Mouse (Mus musculus) myocyte (in vitro differentiated cells): Measurements from ENCODE around the gene Mkrn2os. TPM values are rescaled to one million over a fixed set of nuclear protein-coding genes. Genes with fewer than 3 reads are reported as not detected.

Experiments used
- H3K27me3 ChIP-seq: one replicate; pipeline ENCODE4 v1.6.1; 2011; ENCODE audit not compliant: control insufficient read depth, insufficient read depth, insufficient read length
- H3K36me3 ChIP-seq: one replicate; pipeline ENCODE4 v1.6.1; 2011; ENCODE audit not compliant: control insufficient read depth, insufficient read depth
- H3K4me2 ChIP-seq: one replicate; pipeline ENCODE4 v1.6.1; 2011; ENCODE audit warnings: low read depth, control low read depth
- H3K4me3 ChIP-seq: one replicate; pipeline ENCODE4 v1.5.1; 2011; ENCODE audit warnings: mild to moderate bottlenecking, control low read depth, moderate library complexity
- H3K79me2 ChIP-seq: one replicate; pipeline ENCODE4 v1.6.1; 2011; ENCODE audit not compliant: control insufficient read depth, insufficient read depth
- H3ac ChIP-seq: one replicate; pipeline ENCODE4 v1.6.1; 2011; ENCODE audit not compliant: control insufficient read depth, insufficient read length
- CEBPB ChIP-seq: IDR thresholded peaks from 2 replicates; pipeline ENCODE4 v1.6.1; 2011; ENCODE audit warnings: mild to moderate bottlenecking, moderate library complexity; ENCODE audit not compliant: poor library complexity, insufficient read depth, severe bottlenecking
- E2F4 ChIP-seq: IDR thresholded peaks from one replicate; pipeline ENCODE4 v1.6.1; 2011; ENCODE audit warnings: mild to moderate bottlenecking, control low read depth, moderate library complexity; ENCODE audit not compliant: insufficient read depth
- MAX ChIP-seq: IDR thresholded peaks from one replicate; pipeline ENCODE4 v1.6.1; 2011; ENCODE audit warnings: low read depth, mild to moderate bottlenecking, control low read depth
- MYOD1 ChIP-seq, 3 experiments: IDR thresholded peaks; one replicate each; pipeline ENCODE4 v1.6.1; 2011; ENCODE audit warnings: control low read depth in 2 of 3, low read depth in 2 of 3, mild to moderate bottlenecking in 2 of 3, moderate library complexity in 1 of 3; ENCODE audit not compliant: insufficient read length in 2 of 3, control insufficient read depth in 1 of 3
- MYOG ChIP-seq, 3 experiments: IDR thresholded peaks; one replicate each; pipeline ENCODE4 v1.6.1; 2011; ENCODE audit warnings: control low read depth in 2 of 3, low read depth in 2 of 3, mild to moderate bottlenecking in 2 of 3; ENCODE audit not compliant: insufficient read length in 2 of 3, control insufficient read depth in 1 of 3, insufficient read depth in 1 of 3
- POLR2A ChIP-seq: IDR thresholded peaks from one replicate; pipeline ENCODE4 v1.6.1; 2011; ENCODE audit warnings: low read depth, mild to moderate bottlenecking, control low read depth, moderate library complexity; ENCODE audit not compliant: insufficient read length
- POLR2AphosphoS2 ChIP-seq: IDR thresholded peaks from one replicate; pipeline ENCODE4 v1.6.1; 2011; ENCODE audit warnings: low read depth, control low read depth; ENCODE audit not compliant: insufficient read length
- REST ChIP-seq: IDR thresholded peaks from one replicate; pipeline ENCODE4 v1.6.1; 2011; ENCODE audit warnings: mild to moderate bottlenecking, control low read depth, moderate library complexity; ENCODE audit not compliant: insufficient read depth, insufficient read length
- SRF ChIP-seq: IDR thresholded peaks from one replicate; pipeline ENCODE4 v1.6.1; 2011; ENCODE audit warnings: low read depth; ENCODE audit not compliant: control insufficient read depth, insufficient read length
- TCF12 ChIP-seq: IDR thresholded peaks from one replicate; pipeline ENCODE4 v1.6.1; 2011; ENCODE audit warnings: mild to moderate bottlenecking, control low read depth; ENCODE audit not compliant: poor library complexity, insufficient read depth, severe bottlenecking
- TCF3 ChIP-seq: IDR thresholded peaks from one replicate; pipeline ENCODE4 v1.6.1; 2011; ENCODE audit warnings: low read depth, control low read depth; ENCODE audit not compliant: insufficient read length
- USF1 ChIP-seq: IDR thresholded peaks from one replicate; pipeline ENCODE4 v1.6.1; 2011; ENCODE audit warnings: low read depth, mild to moderate bottlenecking, control low read depth, moderate library complexity
- polyA plus RNA-seq: library from polyadenylated mRNA; unstranded; fragments of >200 nt; fragmentation: generic; extraction: Trizol; gene quantifications from one replicate; pipeline ENCODE4 v1.2.1, GENCODE M21; 2012; ENCODE audit warnings: missing spikeins

Gene Mkrn2os
- polyA plus RNA-seq, 1 experiment: 0.04 TPM

DNA sequence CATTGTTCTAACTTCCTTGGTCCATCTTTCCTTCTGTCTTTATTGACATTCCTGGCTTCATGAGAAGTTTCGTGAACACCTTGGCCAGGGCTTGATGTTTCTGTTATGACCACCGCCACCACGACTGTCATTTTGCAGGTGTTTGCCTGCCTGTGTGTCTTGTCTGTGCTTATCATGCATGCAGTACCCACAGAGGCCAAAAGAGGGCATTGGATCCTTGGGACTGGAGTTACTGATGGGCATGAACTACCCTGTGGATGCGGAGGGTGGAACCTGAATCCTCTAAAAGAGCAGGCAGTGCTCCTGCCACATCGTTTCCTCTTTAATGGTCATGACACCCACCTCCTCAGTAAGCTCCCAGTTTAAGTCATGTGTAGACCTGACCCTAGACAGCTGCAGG, 46.1 kb downstream of the Mkrn2os start:
- Histone ChIP-seq H3ac (no peak overlapping the region), H3K36me3 (peaks cover 6% of the 10 kb centered on the region)

DNA sequence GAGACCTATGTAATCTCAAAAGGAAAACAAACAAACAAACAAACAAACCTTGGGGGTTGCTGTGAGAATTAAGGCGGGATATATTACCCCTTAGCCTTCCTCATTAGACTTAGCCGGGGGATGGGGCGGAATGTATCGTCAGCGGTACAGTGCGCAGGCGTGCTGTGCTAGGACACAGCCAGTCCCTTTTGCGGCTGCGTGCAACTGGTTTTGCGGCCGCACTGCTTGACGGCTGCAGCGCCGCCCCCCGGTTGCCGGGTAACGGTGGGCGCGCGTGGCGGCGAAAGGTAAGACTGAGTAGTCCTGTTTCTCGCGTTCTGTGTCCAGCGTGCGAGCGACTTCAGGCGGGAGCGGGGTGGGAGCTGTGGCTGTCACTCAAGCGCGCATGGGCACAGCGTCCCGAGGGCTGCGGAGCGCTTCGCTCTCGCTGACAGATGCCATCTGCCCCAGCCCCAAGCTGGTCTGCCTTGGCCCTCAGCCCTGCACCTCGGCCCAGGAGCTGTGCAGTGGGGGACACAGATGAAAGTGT, 47.9 kb downstream of the Mkrn2os start, which contains the start of gene Tsen2:
Gene Tsen2, plus strand, starts transcription at position 223 of the 529 bp plus-strand sequence.
- Histone ChIP-seq H3K79me2 (peaks cover 14% of the 10 kb centered on the region), H3K4me2 (peak within 1 kb of the TSS; percentile 75), H3K36me3 (no peaks in the 10 kb centered on the region), H3ac (peak within 1 kb of the TSS; percentile 53), H3K4me3 (peak within 1 kb of the TSS; percentile 70), H3K27me3 (no peaks in the 10 kb centered on the region)
- TF ChIP-seq CEBPB (no peak), POLR2A (peak; percentile 86), TCF12 (no peak), MAX (no peak), SRF (peak; percentile 22), TCF3 (no peak), MYOG (IDR thresholded peaks at IDR 0.05; ENCODE audit: control insufficient read depth in 1 of 3, insufficient read depth in 1 of 3, insufficient read length in 2 of 3, low read depth in 2 of 3) (peak in 1 of 3 experiments; percentile 3), USF1 (no peak), E2F4 (no peak), REST (no peak), POLR2AphosphoS2 (peak; percentile 86), MYOD1 (IDR thresholded peaks at IDR 0.05; ENCODE audit: control insufficient read depth in 1 of 3, insufficient read length in 2 of 3, low read depth in 2 of 3) (peak in 1 of 3 experiments; percentile 47)

More for the DNA sequence above, 46.1 kb downstream of the Mkrn2os start:
- Histone ChIP-seq H3K27me3 (no peaks in the 10 kb centered on the region), H3K79me2 (peaks cover 14% of the 10 kb centered on the region), H3K4me3 (no peak overlapping the region), H3K4me2 (no peak overlapping the region)
- TF ChIP-seq POLR2A: no peak
- no peak for TF ChIP-seq MYOG (IDR thresholded peaks at IDR 0.05; ENCODE audit: control insufficient read depth in 1 of 3, insufficient read depth in 1 of 3, insufficient read length in 2 of 3, low read depth in 2 of 3)
- no peak for TF ChIP-seq E2F4
- no peak for TF ChIP-seq CEBPB
- TF ChIP-seq REST: no peak
- no peak for TF ChIP-seq MYOD1 (IDR thresholded peaks at IDR 0.05; ENCODE audit: control insufficient read depth in 1 of 3, insufficient read length in 2 of 3, low read depth in 2 of 3)
- TF ChIP-seq USF1: no peak
- no peak for TF ChIP-seq SRF
- TF ChIP-seq TCF3: no peak
- no peak for TF ChIP-seq TCF12
- no peak for TF ChIP-seq POLR2AphosphoS2
- no peak for TF ChIP-seq MAX

DNA sequence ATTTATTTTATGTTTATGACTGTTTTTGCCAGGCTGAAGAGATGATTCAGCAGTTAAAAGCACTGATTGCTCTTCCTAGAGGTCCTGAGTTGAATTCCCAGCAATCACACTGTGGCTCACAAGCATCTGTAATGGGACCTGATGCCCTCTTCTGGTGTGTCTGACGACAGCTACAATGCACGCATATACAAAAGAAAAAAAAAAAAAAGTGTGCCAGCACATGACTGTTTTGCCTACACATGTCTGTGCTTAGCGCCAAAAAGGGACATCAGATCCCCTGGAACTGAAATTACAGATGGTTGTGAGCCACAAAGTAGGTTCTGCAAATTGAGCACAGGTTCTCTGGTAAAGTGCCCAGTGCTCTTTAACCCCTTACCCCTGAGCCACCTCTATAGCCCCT, 50.0 kb downstream of the Mkrn2os start:
- no peak overlapping the region for H3ac ChIP-seq
- no peaks in the 10 kb centered on the region for H3K27me3 ChIP-seq
- H3K4me2 ChIP-seq: no peak overlapping the region
- no peaks in the 10 kb centered on the region for H3K36me3 ChIP-seq
- no peak for TF ChIP-seq MYOG (IDR thresholded peaks at IDR 0.05; ENCODE audit: control insufficient read depth in 1 of 3, insufficient read depth in 1 of 3, insufficient read length in 2 of 3, low read depth in 2 of 3)
- TF ChIP-seq TCF3: no peak
- no peak for TF ChIP-seq REST
- no peak for TF ChIP-seq POLR2A
- no peak for TF ChIP-seq SRF
- TF ChIP-seq POLR2AphosphoS2: no peak
- TF ChIP-seq MAX: no peak
- TF ChIP-seq TCF12: no peak
- TF ChIP-seq E2F4: no peak
- no peak for TF ChIP-seq MYOD1 (IDR thresholded peaks at IDR 0.05; ENCODE audit: control insufficient read depth in 1 of 3, insufficient read length in 2 of 3, low read depth in 2 of 3)
- H3K4me3 ChIP-seq: no peak overlapping the region
- H3K79me2 ChIP-seq: peaks cover 14% of the 10 kb centered on the region

DNA sequence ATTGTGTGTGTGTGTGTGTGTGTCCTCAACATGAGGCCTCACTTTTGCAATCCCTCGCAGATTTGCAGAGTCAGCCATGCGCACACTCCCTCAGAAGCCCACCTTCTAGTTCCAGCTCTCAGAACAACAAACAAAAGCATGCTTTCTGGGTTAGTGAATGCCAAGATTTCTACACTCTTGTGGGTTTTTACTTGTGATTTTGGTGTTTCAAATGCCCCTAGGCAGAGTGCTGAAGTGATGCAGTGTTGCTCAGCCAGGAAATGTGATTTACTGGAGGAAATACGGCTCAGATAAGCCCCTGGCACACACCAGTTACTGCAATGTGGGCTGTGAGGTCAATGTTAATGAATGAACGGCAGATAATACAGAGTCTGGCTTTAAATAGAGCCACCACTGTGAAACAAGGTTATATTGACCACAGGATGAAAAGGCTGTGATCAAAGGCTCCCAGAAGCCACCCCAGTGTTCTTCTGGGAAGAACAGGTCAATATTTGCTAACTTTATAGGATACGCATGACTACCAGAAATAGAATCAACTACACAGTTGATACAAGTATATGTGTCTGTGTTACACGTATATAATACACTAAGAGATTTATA, 50.6 kb downstream of the Mkrn2os start:
- Histone ChIP-seq H3K36me3 (no peaks in the 10 kb centered on the region), H3K4me3 (no peak overlapping the region), H3K79me2 (peaks cover 14% of the 10 kb centered on the region), H3K27me3 (no peaks in the 10 kb centered on the region), H3K4me2 (no peak overlapping the region), H3ac (no peak overlapping the region)
- TF ChIP-seq USF1 (no peak), CEBPB (no peak), POLR2A (no peak), SRF (no peak), TCF12 (no peak), MAX (no peak), TCF3 (no peak), POLR2AphosphoS2 (no peak), REST (no peak), MYOG (IDR thresholded peaks at IDR 0.05; ENCODE audit: control insufficient read depth in 1 of 3, insufficient read depth in 1 of 3, insufficient read length in 2 of 3, low read depth in 2 of 3) (no peak), MYOD1 (IDR thresholded peaks at IDR 0.05; ENCODE audit: control insufficient read depth in 1 of 3, insufficient read length in 2 of 3, low read depth in 2 of 3) (no peak), E2F4 (no peak)
